Mouse (Mus musculus) forebrain, embryonic 11.5 days (tissue): ENCODE measurements at regions not wholly inside any gene's neighbourhood (a gene's known extent, or its start where the extent isn't known, plus 50 kb on each side); places are given as distances from the start of the nearest gene placed in this dataset.

Experiments used
- ATAC-seq: fragments of 200-750 bp; cut with Nextera tagmentation; replicated peaks from 2 replicates; pipeline ENCODE4 v1.8.0; 2017; ENCODE audit warnings: moderate TSS enrichment; ENCODE audit not compliant: low FRiP score
- DNase-seq: peaks from one replicate; pipeline ENCODE4 v3.0.0-alpha.2; 2017; ENCODE audit warnings: low spot score
- H3K27ac ChIP-seq: fragments of 300-500 bp; sonication (generic); 2 replicates; pipeline ENCODE4 v1.5.1; 2014; ENCODE audit warnings: low read depth, low read length
- H3K27me3 ChIP-seq: fragments of 300-500 bp; sonication (generic); 2 replicates; pipeline ENCODE4 v1.6.1; 2014; ENCODE audit warnings: mild to moderate bottlenecking, low read length, mixed read lengths; ENCODE audit not compliant: control insufficient read depth, insufficient read depth
- H3K36me3 ChIP-seq: fragments of 300-500 bp; sonication (generic); 2 replicates; pipeline ENCODE4 v1.6.1; 2014; ENCODE audit warnings: mild to moderate bottlenecking, low read length, moderate library complexity, mixed read lengths; ENCODE audit not compliant: control insufficient read depth, insufficient read depth
- H3K4me1 ChIP-seq: fragments of 300-500 bp; sonication (generic); replicated peaks from 2 replicates; pipeline ENCODE4 v1.6.1; 2014; ENCODE audit warnings: low read length, mixed read lengths; ENCODE audit not compliant: control insufficient read depth, insufficient read depth
- H3K4me2 ChIP-seq: fragments of 300-500 bp; sonication (generic); 2 replicates; pipeline ENCODE4 v1.6.1; 2014; ENCODE audit warnings: low read depth, mild to moderate bottlenecking, low read length, moderate library complexity, mixed read lengths; ENCODE audit not compliant: severe bottlenecking
- H3K4me3 ChIP-seq: fragments of 300-500 bp; sonication (generic); 2 replicates; pipeline ENCODE4 v1.5.1; 2014; ENCODE audit warnings: low read depth, low read length
- H3K9ac ChIP-seq: fragments of 300-500 bp; sonication (generic); 2 replicates; pipeline ENCODE4 v1.6.1; 2014; ENCODE audit warnings: low read length
- H3K9me3 ChIP-seq: fragments of 300-500 bp; sonication (generic); 2 replicates; pipeline ENCODE4 v1.6.1; 2016; ENCODE audit warnings: low read length, mixed read lengths; ENCODE audit not compliant: control insufficient read depth
- WGBS: fragments of 180-500 bp; shearing (Covaris S2); extraction: QIAGEN DNeasy Blood & Tissue Kit; methylation state at CpG from one replicate; pipeline ENCODE4 v1.1.7; 2014; 5-methylcytosine and 5-hydroxymethylcytosine counted together

DNA sequence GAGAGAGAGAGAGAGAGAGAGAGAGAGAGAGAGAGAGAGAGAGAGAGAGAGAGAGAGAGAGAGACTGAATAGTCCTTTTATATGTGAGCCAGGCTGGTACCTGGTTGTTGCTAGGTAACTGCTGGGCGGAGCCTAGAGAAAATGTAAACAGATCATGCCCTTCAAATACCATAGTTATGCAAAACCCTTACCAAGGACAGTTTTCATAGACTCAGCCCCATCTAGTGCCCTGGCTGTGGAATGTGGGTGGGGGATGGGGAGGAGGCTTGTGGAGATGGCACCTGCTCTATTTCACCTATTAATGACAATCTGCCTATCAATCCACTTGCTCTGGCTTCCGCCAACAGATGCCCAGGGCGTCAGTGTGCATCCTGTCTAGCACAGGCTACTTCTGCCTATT, 327.6 kb downstream of the Pmp22 start:
- no peak overlapping the region for H3K4me2 ChIP-seq
- DNase-seq (no peak), ATAC-seq (no peak)
- H3K36me3 ChIP-seq, result no peaks in the 10 kb centered on the region
- H3K27ac ChIP-seq, result no peak overlapping the region
- H3K4me3 ChIP-seq, result no peak overlapping the region
- peaks cover 3% of the 10 kb centered on the region; the same call in 1 of the 2 replicates for H3K4me1 ChIP-seq
- no peak overlapping the region for H3K9ac ChIP-seq
- WGBS, result 48% methylated on average over 3 of the region's 3 CpGs
- H3K9me3 ChIP-seq, result peaks cover 6% of the 10 kb centered on the region; the same call in 1 of the 2 replicates
- peaks cover 30% of the 10 kb centered on the region for H3K27me3 ChIP-seq

- no peak overlapping the region for H3K4me2 ChIP-seq
- WGBS, result 80% methylated on average over 5 of the region's 5 CpGs
- H3K36me3 ChIP-seq, result no peaks in the 10 kb centered on the region
- no peak overlapping the region for H3K9ac ChIP-seq
- H3K4me3 ChIP-seq, result no peak overlapping the region
- no peaks in the 10 kb centered on the region; the same call in 1 of the 2 replicates for H3K9me3 ChIP-seq
- DNase-seq (no peak), ATAC-seq (no peak)
- H3K27ac ChIP-seq, result no peak overlapping the region
- peaks cover 28% of the 10 kb centered on the region for H3K27me3 ChIP-seq
- H3K4me1 ChIP-seq, result peaks cover 3% of the 10 kb centered on the region; the same call in 1 of the 2 replicates
Measured at GRCm38 (mm10) chr11:63457250-63457649, 328.5 kb downstream of the Pmp22 start.

- 88% methylated on average over 7 of the region's 7 CpGs for WGBS
- no peak for DNase-seq
- no peak for ATAC-seq
- H3K27ac ChIP-seq, result no peak overlapping the region
- no peaks in the 10 kb centered on the region for H3K9me3 ChIP-seq
- no peak overlapping the region for H3K4me3 ChIP-seq
- no peak overlapping the region for H3K9ac ChIP-seq
- H3K36me3 ChIP-seq, result no peaks in the 10 kb centered on the region
- H3K4me1 ChIP-seq, result no peaks in the 10 kb centered on the region; the same call in 1 of the 2 replicates
- no peak overlapping the region for H3K4me2 ChIP-seq
- H3K27me3 ChIP-seq, result peaks cover 32% of the 10 kb centered on the region
Measured at GRCm38 (mm10) chr11:63460146-63460545, 331.4 kb downstream of the Pmp22 start.

DNA sequence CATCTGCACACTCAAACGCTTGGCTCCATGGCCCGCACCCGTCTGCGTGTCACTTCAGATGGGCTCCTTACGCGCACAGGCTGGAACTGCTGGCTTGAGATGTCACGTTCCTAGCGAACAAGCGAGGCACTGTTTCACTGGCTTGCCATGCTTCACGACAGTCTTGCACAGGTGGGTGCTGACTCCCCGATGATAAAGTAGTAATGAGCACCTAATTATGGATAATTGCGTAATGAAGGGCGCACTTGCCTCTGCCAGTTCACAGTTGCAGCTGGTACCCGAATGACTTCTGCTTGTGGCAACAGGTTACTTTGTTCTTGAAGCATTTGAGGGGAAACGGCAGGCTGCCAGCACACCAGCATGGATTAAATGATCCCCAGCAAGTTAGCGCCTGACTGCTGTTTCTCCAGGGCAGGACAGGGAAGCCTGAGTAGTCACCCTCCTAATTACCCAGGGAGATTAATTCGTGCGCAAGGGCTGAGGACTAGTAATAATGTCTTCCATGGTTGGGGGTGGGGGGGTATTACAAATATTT, 335.1 kb downstream of the Pmp22 start:
- DNase-seq, result no peak
- Histone ChIP-seq H3K9ac (no peak overlapping the region), H3K9me3 (no peaks in the 10 kb centered on the region), H3K4me3 (no peak overlapping the region), H3K27me3 (peaks cover 15% of the 10 kb centered on the region), H3K4me1 (no peaks in the 10 kb centered on the region; the same call in 1 of the 2 replicates), H3K36me3 (no peaks in the 10 kb centered on the region), H3K4me2 (no peak overlapping the region), H3K27ac (no peak overlapping the region)
- 45% methylated on average over 18 of the region's 18 CpGs for WGBS
- ATAC-seq, result no peak

GRCm38 (mm10) chr11:63465941-63466340, 337.2 kb downstream of the Pmp22 start:
- no peak for DNase-seq
- no peaks in the 10 kb centered on the region for H3K36me3 ChIP-seq
- peaks cover 13% of the 10 kb centered on the region for H3K27me3 ChIP-seq
- no peaks in the 10 kb centered on the region for H3K9me3 ChIP-seq
- H3K27ac ChIP-seq, result no peak overlapping the region
- no peak overlapping the region for H3K4me3 ChIP-seq
- no peak overlapping the region for H3K4me2 ChIP-seq
- no peak for ATAC-seq
- H3K4me1 ChIP-seq, result no peaks in the 10 kb centered on the region; the same call in 1 of the 2 replicates
- WGBS, result 86% methylated on average over 6 of the region's 6 CpGs
- H3K9ac ChIP-seq, result no peak overlapping the region

DNA sequence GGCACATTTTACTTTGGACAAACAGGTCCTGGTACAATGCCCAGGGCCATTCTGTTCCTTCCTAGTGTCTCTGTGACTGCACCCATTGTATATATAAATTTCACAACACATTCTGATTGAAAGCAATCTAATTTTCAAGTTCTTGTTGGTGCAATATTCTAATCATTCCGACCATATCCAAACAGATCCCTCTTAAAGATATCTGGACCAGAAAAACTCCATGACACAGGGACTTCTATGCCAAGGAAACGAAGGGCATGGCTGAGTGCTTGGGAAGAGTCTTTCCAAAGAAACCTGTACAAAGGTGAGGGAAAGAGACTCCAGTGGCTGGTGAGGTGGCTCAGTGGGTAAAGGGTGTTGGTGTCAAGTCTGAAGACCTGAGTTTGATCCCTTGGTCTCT, 337.8 kb downstream of the Pmp22 start:
- Histone ChIP-seq H3K36me3 (no peaks in the 10 kb centered on the region), H3K4me2 (no peak overlapping the region), H3K4me1 (no peaks in the 10 kb centered on the region; the same call in 1 of the 2 replicates), H3K9me3 (no peaks in the 10 kb centered on the region), H3K27me3 (peaks cover 13% of the 10 kb centered on the region), H3K9ac (no peak overlapping the region), H3K27ac (no peak overlapping the region), H3K4me3 (no peak overlapping the region)
- no peak for DNase-seq
- 88% methylated on average over 2 of the region's 2 CpGs for WGBS
- ATAC-seq, result no peak

- Histone ChIP-seq H3K9me3 (no peaks in the 10 kb centered on the region), H3K4me2 (no peak overlapping the region), H3K4me3 (no peak overlapping the region), H3K9ac (no peak overlapping the region), H3K36me3 (no peaks in the 10 kb centered on the region), H3K4me1 (no peaks in the 10 kb centered on the region), H3K27me3 (no peaks in the 10 kb centered on the region), H3K27ac (no peak overlapping the region)
- WGBS, result 96% methylated on average over 15 of the region's 15 CpGs
- no peak for ATAC-seq
- no peak for DNase-seq
Measured at GRCm38 (mm10) chr11:63474831-63475230, 346.0 kb downstream of the Pmp22 start.

DNA sequence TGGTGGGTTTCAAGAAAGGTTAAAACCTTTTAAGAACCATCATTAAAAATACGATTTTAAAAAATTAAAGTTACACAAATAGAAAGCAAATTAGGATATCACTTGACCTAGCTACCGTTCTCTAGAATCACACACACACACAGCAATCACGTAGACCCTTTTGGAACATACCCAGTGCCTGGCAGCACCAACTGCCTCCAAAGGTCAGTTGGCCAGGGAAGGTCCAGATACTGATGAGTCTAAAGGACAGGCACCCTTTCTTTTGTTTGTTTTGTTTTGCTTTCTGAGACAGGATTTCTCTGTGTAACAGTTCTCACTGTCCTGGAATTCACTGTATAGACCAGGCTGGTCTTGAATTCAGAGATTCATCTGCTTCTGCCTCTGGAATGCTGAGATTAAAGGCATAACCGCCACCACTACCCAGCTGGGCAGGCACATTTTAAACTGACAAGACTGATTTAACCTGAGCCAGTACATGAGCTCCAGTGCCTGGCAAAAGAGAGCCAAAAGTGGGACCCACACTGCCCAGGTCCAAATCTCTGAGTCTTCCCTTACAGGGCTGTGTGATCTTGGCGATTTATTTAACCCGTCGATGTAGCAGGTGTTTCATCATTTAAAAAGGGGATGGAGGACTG, 353.0 kb downstream of the Pmp22 start:
- WGBS, result 52% methylated on average over 7 of the region's 7 CpGs
- Histone ChIP-seq H3K4me2 (no peak overlapping the region), H3K27me3 (no peaks in the 10 kb centered on the region; the same call in 1 of the 2 replicates), H3K9ac (no peak overlapping the region), H3K36me3 (no peaks in the 10 kb centered on the region), H3K4me1 (peaks cover 5% of the 10 kb centered on the region; the same call in 1 of the 2 replicates), H3K4me3 (no peak overlapping the region), H3K27ac (no peak overlapping the region), H3K9me3 (peaks cover 2% of the 10 kb centered on the region; the same call in 1 of the 2 replicates)
- DNase-seq, result no peak
- no peak for ATAC-seq
